Mouse (Mus musculus): ENCODE results near the gene Nr2c2ap. TPM values are rescaled to one million over a fixed set of nuclear protein-coding genes. Genes with fewer than 3 reads are reported as not detected.
A peak's percentile ranks its signal among the peaks of the same experiment; 100 is the strongest.

The Nr2c2ap gene
- total RNA-seq, 2 experiments from 2014 or later, result 4.3 to 4.6 TPM

GRCm38 (mm10) chr8:70118726-70119700 lies 12.1 kb upstream of the Nr2c2ap start:
- intact Hi-C loops (cut with DNase I), result no loop called here

GRCm38 (mm10) chr8:70120667-70121066 lies 10.5 kb upstream of the Nr2c2ap start, which contains the start of gene Ncan:
Ncan (minus strand) TSS chr8:70120873.
- no peak for DNase-seq
- intact Hi-C loops (cut with DNase I), result no loop called here

More at GRCm38 (mm10) chr8:70118726-70119700, 12.1 kb upstream of the Nr2c2ap start:
- no peak for DNase-seq

- intact Hi-C loops (cut with DNase I), result no loop called here
Observed at GRCm38 (mm10) chr8:70122863-70123262, 8.3 kb upstream of the Nr2c2ap start.

GRCm38 (mm10) chr8:70124992-70125391 lies 6.1 kb upstream of the Nr2c2ap start:
- no peak for DNase-seq
- intact Hi-C loops (cut with DNase I), result no loop called here

More at GRCm38 (mm10) chr8:70122863-70123262, 8.3 kb upstream of the Nr2c2ap start:
- no peak for DNase-seq

GRCm38 (mm10) chr8:70128435-70128834 lies 2.7 kb upstream of the Nr2c2ap start:
- intact Hi-C loops (cut with DNase I), result no loop called here
- DNase-seq, result peak; percentile 41 to 56

- intact Hi-C loops (cut with DNase I), result no loop called here
- peak in 1 of 2 experiments; percentile 23 for DNase-seq
Observed at GRCm38 (mm10) chr8:70129309-70129952, 1.7 kb upstream of the Nr2c2ap start.

GRCm38 (mm10) chr8:70130066-70130465 lies 1.1 kb upstream of the Nr2c2ap start:
- intact Hi-C loops (cut with DNase I), result no loop called here
- no peak for DNase-seq

- DNase-seq, result no peak
- intact Hi-C loops (cut with DNase I), result no loop called here
Observed at GRCm38 (mm10) chr8:70134086-70134485, 3.0 kb downstream of the Nr2c2ap start.

GRCm38 (mm10) chr8:70134931-70135330 lies 3.8 kb downstream of the Nr2c2ap start:
- intact Hi-C loops (cut with DNase I), result no loop called here
- no peak for DNase-seq

- intact Hi-C loops (cut with DNase I), result no loop called here
- DNase-seq, result no peak
Observed at GRCm38 (mm10) chr8:70136591-70136990, 5.5 kb downstream of the Nr2c2ap start.

- intact Hi-C loops (cut with DNase I), result no loop called here
- no peak for DNase-seq
Observed at GRCm38 (mm10) chr8:70137890-70138289, 6.8 kb downstream of the Nr2c2ap start.

GRCm38 (mm10) chr8:70139026-70139857 lies 8.1 kb downstream of the Nr2c2ap start, which contains the start of the genes Rfxank, Borcs8 and Mef2b:
Rfxank (minus strand) TSS chr8:70139154.
Borcs8 (plus strand) TSS chr8:70139499.
Mef2b (plus strand) TSS chr8:70139711.
- intact Hi-C loops (cut with DNase I), result no loop called here
- peak; percentile 99 for DNase-seq

- no peak for DNase-seq
- intact Hi-C loops (cut with DNase I), result no loop called here
Observed at GRCm38 (mm10) chr8:70139981-70140380, 8.8 kb downstream of the Nr2c2ap start.

- intact Hi-C loops (cut with DNase I), result no loop called here
- no peak for DNase-seq
Observed at GRCm38 (mm10) chr8:70147678-70148607, 16.8 kb downstream of the Nr2c2ap start.

- no peak for DNase-seq
- intact Hi-C loops (cut with DNase I), result no loop called here
Observed at GRCm38 (mm10) chr8:70150158-70150557, 19.0 kb downstream of the Nr2c2ap start.

GRCm38 (mm10) chr8:70152537-70153257 lies 21.6 kb downstream of the Nr2c2ap start:
- intact Hi-C loops (cut with DNase I), result no loop called here
- DNase-seq, result peak in 1 of 2 experiments; percentile 50

- intact Hi-C loops (cut with DNase I), result no loop called here
Observed at GRCm38 (mm10) chr8:70157240-70157800, 26.2 kb downstream of the Nr2c2ap start.

More at GRCm38 (mm10) chr8:70157240-70157800, 26.2 kb downstream of the Nr2c2ap start:
- DNase-seq, result no peak

Data from gastrocnemius, postnatal 36 days (tissue).